Mouse (Mus musculus) midbrain, embryonic 15.5 days (tissue): ENCODE data around the gene Prkce. TPM values are rescaled to one million over a fixed set of nuclear protein-coding genes. Genes with fewer than 3 reads are reported as not detected.

Experiments used
- ATAC-seq: fragments of 200-750 bp; cut with Nextera tagmentation; replicated peaks from 2 replicates; pipeline ENCODE4 v1.8.0; 2017; ENCODE audit warnings: moderate TSS enrichment
- H3K27ac ChIP-seq: fragments of 300-500 bp; sonication (generic); 2 replicates; pipeline ENCODE4 v1.5.1; 2015; ENCODE audit warnings: mild to moderate bottlenecking, inconsistent platforms
- H3K27me3 ChIP-seq: fragments of 300-500 bp; sonication (generic); replicated peaks from 2 replicates; pipeline ENCODE4 v1.6.1; 2015; ENCODE audit warnings: inconsistent platforms
- H3K36me3 ChIP-seq: fragments of 300-500 bp; sonication (generic); replicated peaks from 2 replicates; pipeline ENCODE4 v1.6.1; 2015; ENCODE audit warnings: inconsistent platforms
- H3K4me1 ChIP-seq: fragments of 300-500 bp; sonication (generic); 2 replicates; pipeline ENCODE4 v1.6.1; 2015; ENCODE audit warnings: inconsistent platforms
- H3K4me2 ChIP-seq: fragments of 300-500 bp; sonication (generic); 2 replicates; pipeline ENCODE4 v1.6.1; 2015; ENCODE audit warnings: inconsistent platforms, mild to moderate bottlenecking, moderate library complexity
- H3K4me3 ChIP-seq: fragments of 300-500 bp; sonication (generic); 2 replicates; pipeline ENCODE4 v1.5.1; 2015; ENCODE audit warnings: mild to moderate bottlenecking, inconsistent platforms
- H3K9ac ChIP-seq: fragments of 300-500 bp; sonication (generic); 2 replicates; pipeline ENCODE4 v1.6.1; 2015; ENCODE audit warnings: mild to moderate bottlenecking, inconsistent platforms
- H3K9me3 ChIP-seq: fragments of 300-500 bp; sonication (generic); 2 replicates; pipeline ENCODE4 v1.6.1; 2016; ENCODE audit warnings: inconsistent platforms
- WGBS: fragments of 180-500 bp; shearing (Covaris S2); methylation state at CpG from one replicate; pipeline ENCODE4 v1.1.7; 2015; ENCODE audit warnings: mixed read lengths; 5-methylcytosine and 5-hydroxymethylcytosine counted together
- polyA plus RNA-seq: library from polyadenylated mRNA; unstranded; fragments of >200 nt; fragmentation: Nextera tagmentation; extraction: Ambion mirVana; gene quantifications from 2 replicates; pipeline ENCODE4 v1.2.1, GENCODE M21; 2015

Gene Prkce
- polyA plus RNA-seq, 1 experiment from 2014 or later, result 38.5 TPM

DNA sequence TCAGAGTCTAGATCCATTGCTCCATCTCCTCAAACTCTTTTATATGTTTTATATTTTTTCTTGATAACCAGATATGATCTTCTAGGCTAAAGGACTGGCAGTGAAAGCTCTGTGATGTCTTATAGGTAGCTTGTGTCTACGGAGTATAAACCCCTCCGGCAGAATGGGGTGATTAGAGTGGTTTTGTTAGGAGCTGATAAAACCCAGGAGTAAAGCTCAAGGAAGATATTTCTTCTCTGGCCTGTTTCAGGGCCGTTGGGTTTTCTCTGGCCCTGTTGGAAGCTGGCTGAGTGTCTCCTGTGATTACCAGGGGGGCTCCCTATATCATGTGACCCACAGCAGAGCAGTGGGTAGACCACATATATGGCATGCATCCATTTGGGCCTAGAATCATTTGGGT lies 319.9 kb downstream of the Prkce start:
- Histone ChIP-seq H3K4me2 (no peak overlapping the region), H3K27ac (no peak overlapping the region), H3K9me3 (no peaks in the 10 kb centered on the region), H3K4me3 (no peak overlapping the region), H3K36me3 (no peaks in the 10 kb centered on the region), H3K9ac (no peak overlapping the region), H3K27me3 (no peaks in the 10 kb centered on the region), H3K4me1 (no peaks in the 10 kb centered on the region)
- 78% methylated on average over 3 of the region's 3 CpGs for WGBS
- no peak for ATAC-seq

DNA sequence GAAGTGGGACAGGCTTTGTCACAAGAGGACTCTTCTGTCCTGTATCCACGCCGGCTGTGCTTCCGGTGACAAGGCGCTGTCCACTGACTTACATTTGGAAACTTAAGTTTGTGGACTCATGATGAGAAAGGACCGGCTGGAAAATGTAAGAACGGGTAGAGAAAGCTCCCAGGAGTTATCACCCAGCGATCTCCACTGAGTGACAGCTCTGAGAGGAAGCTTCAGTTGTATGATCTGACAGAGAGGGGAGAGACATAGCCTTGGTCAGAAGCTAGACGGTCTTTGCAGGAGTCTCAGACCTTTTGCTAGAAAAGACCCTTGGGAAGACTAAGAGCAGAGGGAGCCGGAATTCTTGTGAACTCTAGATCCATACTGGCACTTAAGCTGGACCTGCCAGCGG lies 322.2 kb downstream of the Prkce start:
- 90% methylated on average over 10 of the region's 10 CpGs for WGBS
- H3K9me3 ChIP-seq, result no peaks in the 10 kb centered on the region
- H3K9ac ChIP-seq, result no peak overlapping the region
- H3K4me3 ChIP-seq, result no peak overlapping the region
- H3K36me3 ChIP-seq, result no peaks in the 10 kb centered on the region
- no peak for ATAC-seq
- H3K27me3 ChIP-seq, result no peaks in the 10 kb centered on the region
- H3K4me2 ChIP-seq, result no peak overlapping the region
- no peaks in the 10 kb centered on the region for H3K4me1 ChIP-seq
- no peak overlapping the region for H3K27ac ChIP-seq

DNA sequence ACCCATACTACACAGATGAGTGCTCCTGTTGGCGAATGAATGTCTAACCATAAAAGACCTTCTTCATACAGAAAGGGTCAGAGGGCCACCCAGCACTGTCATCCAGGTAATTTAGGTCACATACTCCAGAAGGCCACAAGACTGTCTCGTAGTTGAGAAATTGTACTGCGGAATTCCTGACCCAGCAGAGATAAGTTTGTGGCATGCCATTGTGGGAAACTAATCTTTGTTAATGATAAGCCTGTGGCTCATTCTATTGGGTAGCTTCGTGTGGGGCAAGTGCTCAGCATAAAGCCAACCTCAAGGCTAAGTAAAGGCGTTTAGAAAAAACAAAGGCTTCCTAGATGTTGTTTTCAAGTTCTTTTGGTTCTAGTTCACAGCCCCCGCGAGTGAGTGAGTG lies 324.8 kb downstream of the Prkce start:
- no peak overlapping the region for H3K27ac ChIP-seq
- H3K4me3 ChIP-seq, result no peak overlapping the region
- WGBS, result 91% methylated on average over 7 of the region's 7 CpGs
- H3K36me3 ChIP-seq, result no peaks in the 10 kb centered on the region
- H3K9me3 ChIP-seq, result no peaks in the 10 kb centered on the region
- no peak for ATAC-seq
- H3K9ac ChIP-seq, result no peak overlapping the region
- H3K4me1 ChIP-seq, result no peaks in the 10 kb centered on the region
- H3K27me3 ChIP-seq, result no peaks in the 10 kb centered on the region
- H3K4me2 ChIP-seq, result no peak overlapping the region

- Histone ChIP-seq H3K9ac (no peak overlapping the region), H3K27ac (no peak overlapping the region), H3K4me1 (no peaks in the 10 kb centered on the region), H3K4me3 (no peak overlapping the region), H3K4me2 (no peak overlapping the region), H3K36me3 (no peaks in the 10 kb centered on the region), H3K9me3 (no peaks in the 10 kb centered on the region), H3K27me3 (no peaks in the 10 kb centered on the region)
- 86% methylated on average over 8 of the region's 8 CpGs for WGBS
- ATAC-seq, result no peak
These were observed 326.4 kb downstream of the Prkce start for GRCm38 (mm10) chr17:86493891-86494420.

- WGBS, result 90% methylated on average over 6 of the region's 6 CpGs
- Histone ChIP-seq H3K9me3 (no peaks in the 10 kb centered on the region), H3K36me3 (no peaks in the 10 kb centered on the region), H3K4me3 (no peak overlapping the region), H3K4me2 (no peak overlapping the region), H3K9ac (no peak overlapping the region), H3K27ac (no peak overlapping the region), H3K27me3 (no peaks in the 10 kb centered on the region), H3K4me1 (no peaks in the 10 kb centered on the region)
- ATAC-seq, result no peak
These were observed 326.9 kb downstream of the Prkce start for GRCm38 (mm10) chr17:86494494-86494893.

- Histone ChIP-seq H3K4me2 (no peak overlapping the region), H3K4me3 (no peak overlapping the region), H3K36me3 (no peaks in the 10 kb centered on the region), H3K27ac (no peak overlapping the region), H3K27me3 (no peaks in the 10 kb centered on the region), H3K4me1 (no peaks in the 10 kb centered on the region), H3K9ac (no peak overlapping the region), H3K9me3 (no peaks in the 10 kb centered on the region)
- ATAC-seq, result no peak
- 75% methylated on average over 6 of the region's 6 CpGs for WGBS
These were observed 327.3 kb downstream of the Prkce start for GRCm38 (mm10) chr17:86494895-86495294.

DNA sequence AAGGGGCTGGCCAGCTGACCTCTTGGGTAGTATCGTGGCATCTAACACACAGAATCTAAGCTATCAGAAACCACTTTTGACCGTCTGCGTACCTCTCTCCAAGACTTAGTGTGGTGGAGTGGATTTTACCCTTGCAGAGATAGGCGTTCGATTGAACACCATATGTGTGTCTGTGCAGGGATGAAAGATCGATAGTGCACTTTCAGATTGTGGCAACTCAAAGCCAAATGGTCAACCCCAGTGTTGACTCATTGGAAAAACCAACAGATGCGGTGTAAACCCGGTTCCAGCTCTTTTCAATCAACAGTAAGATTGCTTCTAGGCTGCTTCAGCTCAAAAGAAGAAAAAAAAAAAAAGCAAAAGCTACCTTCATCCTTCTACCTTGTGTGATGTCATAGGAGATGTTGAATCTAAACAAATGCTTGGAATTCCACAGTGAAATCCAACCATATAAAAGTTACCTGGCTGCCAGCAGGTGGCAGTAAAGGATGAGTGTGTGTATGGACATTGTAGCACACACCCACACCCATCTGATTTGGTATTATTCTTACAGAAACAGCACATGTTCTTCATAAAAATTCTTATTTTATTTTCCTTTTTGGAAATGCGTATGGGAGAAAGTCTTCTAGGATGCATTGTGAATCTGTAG lies 328.7 kb downstream of the Prkce start:
- H3K4me1 ChIP-seq, result no peaks in the 10 kb centered on the region
- 94% methylated on average over 9 of the region's 9 CpGs for WGBS
- no peaks in the 10 kb centered on the region for H3K9me3 ChIP-seq
- no peaks in the 10 kb centered on the region for H3K27me3 ChIP-seq
- ATAC-seq, result no peak
- H3K36me3 ChIP-seq, result no peaks in the 10 kb centered on the region
- no peak overlapping the region for H3K4me2 ChIP-seq
- no peak overlapping the region for H3K4me3 ChIP-seq
- no peak overlapping the region for H3K27ac ChIP-seq
- no peak overlapping the region for H3K9ac ChIP-seq

DNA sequence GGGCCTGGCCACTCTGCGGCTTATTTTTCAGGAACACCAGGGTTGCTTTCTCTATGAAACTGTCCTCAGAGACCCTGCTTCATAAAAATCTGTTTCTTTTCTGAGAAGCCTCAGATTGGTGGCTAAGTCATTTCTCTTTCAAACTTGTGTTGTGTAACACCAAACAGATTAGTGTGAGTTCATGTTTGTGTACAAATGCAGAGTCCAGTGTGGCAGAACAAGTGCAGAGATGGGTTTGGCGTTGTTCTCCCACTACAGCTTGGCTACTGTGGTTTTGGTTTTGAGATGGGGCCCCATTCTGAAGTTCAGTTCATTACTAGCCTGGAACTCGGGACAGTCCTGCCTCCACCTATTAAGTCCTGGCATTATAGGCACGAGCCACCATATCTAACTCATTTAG lies 329.7 kb downstream of the Prkce start:
- WGBS, result 81% methylated on average over 4 of the region's 4 CpGs
- no peak for ATAC-seq

GRCm38 (mm10) chr17:86499359-86500045 lies 331.9 kb downstream of the Prkce start:
- H3K27ac ChIP-seq, result no peak overlapping the region
- no peaks in the 10 kb centered on the region for H3K4me1 ChIP-seq
- WGBS, result 71% methylated on average over 15 of the region's 15 CpGs
- no peak overlapping the region for H3K4me2 ChIP-seq
- ATAC-seq, result no peak
- no peaks in the 10 kb centered on the region for H3K27me3 ChIP-seq
- no peak overlapping the region for H3K9ac ChIP-seq
- H3K4me3 ChIP-seq, result no peak overlapping the region
- H3K36me3 ChIP-seq, result no peaks in the 10 kb centered on the region
- H3K9me3 ChIP-seq, result no peaks in the 10 kb centered on the region

More for the DNA sequence above, 329.7 kb downstream of the Prkce start:
- H3K4me1 ChIP-seq, result no peaks in the 10 kb centered on the region
- no peaks in the 10 kb centered on the region for H3K9me3 ChIP-seq
- no peaks in the 10 kb centered on the region for H3K36me3 ChIP-seq
- no peaks in the 10 kb centered on the region for H3K27me3 ChIP-seq
- H3K9ac ChIP-seq, result no peak overlapping the region
- H3K27ac ChIP-seq, result no peak overlapping the region
- no peak overlapping the region for H3K4me3 ChIP-seq
- no peak overlapping the region for H3K4me2 ChIP-seq

- Histone ChIP-seq H3K4me1 (no peaks in the 10 kb centered on the region), H3K27ac (no peak overlapping the region), H3K9ac (no peak overlapping the region), H3K27me3 (no peaks in the 10 kb centered on the region), H3K4me2 (no peak overlapping the region), H3K9me3 (no peaks in the 10 kb centered on the region), H3K4me3 (no peak overlapping the region), H3K36me3 (no peaks in the 10 kb centered on the region)
- WGBS, result 89% methylated on average over 4 of the region's 4 CpGs
- ATAC-seq, result no peak
These were observed 333.8 kb downstream of the Prkce start for GRCm38 (mm10) chr17:86501393-86501792.

- no peaks in the 10 kb centered on the region for H3K9me3 ChIP-seq
- H3K4me1 ChIP-seq, result 0 out of 2 replicates have a peak, but pooled peaks cover 4% of the 10 kb centered on the region
- H3K36me3 ChIP-seq, result no peaks in the 10 kb centered on the region
- no peak overlapping the region for H3K27ac ChIP-seq
- no peak overlapping the region for H3K4me3 ChIP-seq
- ATAC-seq, result no peak
- H3K27me3 ChIP-seq, result no peaks in the 10 kb centered on the region
- WGBS, result 93% methylated on average over 9 of the region's 9 CpGs
- no peak overlapping the region for H3K4me2 ChIP-seq
- no peak overlapping the region for H3K9ac ChIP-seq
These were observed 335.8 kb downstream of the Prkce start for GRCm38 (mm10) chr17:86503208-86503897.

DNA sequence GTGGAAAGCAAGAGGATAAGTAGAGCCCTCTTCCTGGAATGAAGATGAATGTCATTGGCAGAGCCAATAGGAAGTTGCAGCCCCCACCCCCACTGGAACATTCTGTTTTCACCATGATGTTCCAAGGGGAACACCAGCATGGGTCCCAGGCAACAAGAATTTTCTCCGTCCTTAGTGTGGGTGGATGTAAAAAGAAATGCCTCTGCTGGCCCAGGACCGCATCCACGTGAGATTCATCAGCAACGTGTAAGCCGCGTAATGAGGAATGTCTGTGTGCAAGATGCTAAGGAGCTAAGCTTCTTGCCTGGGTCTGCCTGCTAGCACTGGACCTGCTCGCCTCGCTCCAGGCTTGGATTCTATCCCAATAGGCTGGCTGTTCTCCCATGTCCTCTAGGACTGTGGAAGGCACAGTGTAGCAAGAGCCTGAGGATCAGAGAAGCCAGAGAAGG lies 337.6 kb downstream of the Prkce start, which contains the start of gene Gm10309:
TSS of gene Gm10309 (minus strand) at position 50 of the 449 bp plus-strand sequence.
- H3K4me1 ChIP-seq, result 0 out of 2 replicates have a peak, but pooled peaks cover 4% of the 10 kb centered on the region
- 92% methylated on average over 8 of the region's 8 CpGs for WGBS
- H3K4me2 ChIP-seq, result no peak within 1 kb of the TSS
- H3K4me3 ChIP-seq, result no peak within 1 kb of the TSS
- H3K9me3 ChIP-seq, result no peaks in the 10 kb centered on the region
- no peak within 1 kb of the TSS for H3K9ac ChIP-seq
- no peak for ATAC-seq
- H3K27ac ChIP-seq, result no peak within 1 kb of the TSS
- no peaks in the 10 kb centered on the region for H3K36me3 ChIP-seq
- H3K27me3 ChIP-seq, result no peaks in the 10 kb centered on the region
